Mouse (Mus musculus): ENCODE results near the gene Nhp2.
A peak's percentile ranks its signal among the peaks of the same experiment; 100 is the strongest.

Gene Nhp2

DNA sequence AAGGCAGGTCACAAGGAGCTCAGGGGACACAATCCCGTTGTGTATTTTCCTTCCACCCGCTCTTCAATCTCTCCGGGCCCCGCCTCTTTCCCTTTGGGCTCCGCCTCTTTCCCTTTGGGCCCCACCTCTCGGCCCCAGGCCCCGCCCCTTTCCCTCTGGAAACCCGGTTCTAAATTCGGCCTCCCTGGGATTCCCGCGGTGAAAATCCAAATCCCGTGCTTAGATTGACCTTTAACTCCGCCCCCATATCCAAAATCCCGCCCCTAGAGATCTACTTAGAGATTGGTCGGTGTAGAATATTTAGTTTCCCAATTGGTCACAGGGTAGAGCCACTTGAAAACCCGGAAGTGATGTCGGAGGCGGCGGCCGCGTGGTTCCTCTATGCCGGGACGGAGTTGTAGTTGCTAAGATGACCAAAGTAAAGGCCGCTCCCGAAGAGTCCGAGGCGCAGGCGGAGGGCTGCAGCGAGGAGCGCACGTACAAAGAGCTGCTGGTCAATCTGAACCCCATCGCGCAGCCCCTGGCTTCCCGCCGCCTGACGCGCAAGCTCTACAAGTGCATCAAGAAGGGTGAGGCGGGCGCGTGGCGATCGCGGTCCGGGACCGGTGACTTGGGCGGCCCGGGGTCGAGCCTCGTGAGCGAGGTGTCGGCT, at the start of gene Nhp2:
Gene Nhp2 (plus strand): TSS at position 327 of the 652 bp plus-strand sequence.
- peak; percentile 98 for DNase-seq (ENCODE audit: low read depth, low spot score)

DNA sequence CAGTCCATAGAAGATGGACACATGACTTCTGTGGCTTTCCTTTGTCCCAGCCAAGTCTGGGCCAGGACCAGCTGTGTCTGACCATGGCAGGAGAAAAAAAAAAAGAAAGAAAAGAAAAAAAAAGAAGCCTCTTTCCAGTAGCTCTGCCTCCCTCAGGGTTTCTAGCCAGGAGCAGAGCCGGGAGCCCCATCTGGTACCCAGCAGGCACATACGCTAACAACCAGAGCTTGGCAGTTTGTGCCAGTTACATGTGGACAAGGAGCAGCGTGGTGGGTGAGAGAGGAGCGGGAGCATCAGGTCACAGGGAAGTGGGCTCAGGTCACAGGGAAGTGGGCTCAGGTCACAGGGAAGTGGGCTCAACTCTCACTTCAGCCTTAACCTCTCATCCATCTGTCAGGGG, 43.1 kb upstream of the Nhp2 start:
- no peak for DNase-seq (ENCODE audit: low read depth, low spot score)

DNA sequence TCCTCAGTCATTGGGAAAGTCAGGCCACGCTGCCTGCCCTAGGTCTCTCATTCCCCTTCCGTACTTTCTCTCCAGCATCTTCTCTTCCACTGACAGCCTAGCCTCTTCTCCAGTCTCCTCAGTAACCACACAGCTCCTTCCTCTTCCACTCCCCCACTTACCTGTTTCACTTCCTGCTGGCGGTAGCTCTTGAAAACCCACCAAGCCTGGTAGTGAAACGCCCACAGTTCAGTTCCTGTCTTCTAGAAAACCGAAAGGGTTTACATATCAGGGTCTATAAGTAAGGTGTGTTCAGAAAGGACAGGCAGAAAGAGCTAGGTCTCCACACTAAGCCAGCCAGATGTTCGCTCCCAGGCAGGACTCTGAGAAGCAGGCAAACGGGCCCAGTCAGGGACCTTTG, 41.9 kb upstream of the Nhp2 start:
- peak; percentile 81 for DNase-seq (ENCODE audit: low read depth, low spot score)

DNA sequence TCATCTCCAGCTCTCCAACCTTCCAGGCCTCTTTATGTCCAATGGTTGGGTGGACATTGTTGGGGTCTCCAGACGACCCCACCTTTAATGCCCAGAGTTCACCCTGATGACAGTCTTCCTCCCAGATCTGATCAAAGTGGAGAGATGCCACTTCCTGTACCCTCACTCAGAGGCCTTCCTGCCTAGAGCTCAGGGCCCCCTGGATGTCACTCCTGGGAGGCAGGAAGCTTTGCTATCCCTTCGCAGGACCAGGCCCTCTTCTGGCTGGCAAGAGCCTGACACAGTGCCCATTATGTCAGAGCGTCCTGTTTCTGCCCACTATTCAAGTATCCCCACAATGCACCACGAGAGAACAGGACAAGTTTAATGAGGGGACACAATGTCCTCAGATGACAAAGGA, 40.5 kb upstream of the Nhp2 start:
- DNase-seq (ENCODE audit: low read depth, low spot score), result no peak

DNA sequence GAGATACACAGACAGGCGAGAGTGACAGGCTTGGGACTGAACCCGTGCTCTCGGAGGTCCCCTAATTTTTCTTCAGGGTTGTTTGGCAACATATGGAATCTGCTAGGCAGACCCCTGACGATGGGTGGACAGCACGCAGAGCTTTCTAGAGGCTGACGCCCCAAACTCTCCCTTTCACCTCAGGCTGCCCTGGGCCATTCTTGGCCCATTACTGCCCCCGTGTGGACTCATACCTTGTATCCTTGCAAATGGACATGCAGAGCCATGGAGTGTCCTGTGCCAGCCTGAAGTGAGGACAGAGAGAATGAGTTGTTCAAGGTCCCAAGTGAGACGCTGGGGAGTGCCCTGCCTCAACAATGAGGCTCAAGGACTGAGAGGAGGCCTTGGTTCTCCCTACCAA, 36.8 kb upstream of the Nhp2 start:
- DNase-seq (ENCODE audit: low read depth, low spot score), result peak; percentile 83

DNA sequence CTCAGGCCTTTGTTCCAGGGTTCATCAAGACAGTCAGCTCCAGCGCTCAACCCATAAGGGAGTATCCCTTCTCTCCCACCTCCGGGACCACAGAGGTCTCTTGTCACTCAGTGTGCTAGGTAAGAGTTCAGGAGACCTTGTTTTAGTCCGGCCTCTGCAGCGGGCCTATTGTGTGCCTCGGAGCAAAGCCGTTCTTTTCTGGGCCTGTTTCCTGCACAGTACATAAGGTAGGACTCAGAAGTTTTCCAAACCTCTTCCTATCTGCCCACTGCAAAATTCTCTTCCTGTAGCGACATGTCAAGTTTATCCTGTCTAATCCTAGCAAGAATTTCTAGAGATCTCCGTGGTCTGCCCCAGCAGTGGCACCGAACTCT, 35.5 kb upstream of the Nhp2 start:
- no peak for DNase-seq (ENCODE audit: low read depth, low spot score)

DNA sequence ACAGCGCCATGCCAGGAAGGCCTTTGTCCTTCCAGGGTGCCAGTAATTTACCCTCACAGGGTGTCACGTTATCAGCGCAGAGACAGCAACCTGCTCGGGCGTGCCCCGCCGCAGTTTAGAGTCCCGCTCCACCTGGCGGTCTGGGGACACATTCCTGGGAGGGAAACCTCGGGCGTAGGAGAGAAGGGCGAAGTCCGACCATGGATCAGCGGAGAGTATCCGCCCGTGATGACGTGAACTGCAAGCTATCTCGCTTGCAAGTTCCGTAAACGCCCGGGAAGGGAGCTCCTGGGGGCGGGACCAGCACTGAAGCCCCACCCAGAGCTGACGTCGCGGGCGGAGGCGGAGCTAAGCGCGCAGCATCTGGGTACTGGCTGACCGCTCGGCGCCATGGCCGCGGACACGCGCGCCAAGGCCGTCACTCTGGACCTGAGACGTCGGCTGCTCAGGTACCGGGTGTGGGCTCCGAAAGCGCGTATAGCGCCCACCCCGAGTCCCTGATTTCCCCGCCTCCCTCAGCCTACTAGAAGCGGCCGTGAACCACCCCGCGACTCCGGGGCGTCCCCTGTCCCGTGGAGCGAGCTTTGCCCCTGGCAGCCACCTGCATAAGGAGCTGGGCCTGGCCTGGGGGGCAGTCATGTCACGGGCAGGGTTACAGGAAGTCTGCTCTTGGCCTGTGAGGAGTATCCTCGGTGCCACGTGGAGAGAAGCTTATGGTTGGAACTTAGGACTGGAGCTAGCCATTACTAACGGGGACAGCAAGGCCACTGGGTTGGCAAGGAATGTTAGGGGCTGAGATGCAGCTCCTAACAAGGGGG, 34.9 kb upstream of the Nhp2 start, which contains the start of gene Phykpl:
Gene Phykpl (plus strand): TSS at position 327 of the 818 bp plus-strand sequence.
- DNase-seq (ENCODE audit: low read depth, low spot score), result peak; percentile 97

DNA sequence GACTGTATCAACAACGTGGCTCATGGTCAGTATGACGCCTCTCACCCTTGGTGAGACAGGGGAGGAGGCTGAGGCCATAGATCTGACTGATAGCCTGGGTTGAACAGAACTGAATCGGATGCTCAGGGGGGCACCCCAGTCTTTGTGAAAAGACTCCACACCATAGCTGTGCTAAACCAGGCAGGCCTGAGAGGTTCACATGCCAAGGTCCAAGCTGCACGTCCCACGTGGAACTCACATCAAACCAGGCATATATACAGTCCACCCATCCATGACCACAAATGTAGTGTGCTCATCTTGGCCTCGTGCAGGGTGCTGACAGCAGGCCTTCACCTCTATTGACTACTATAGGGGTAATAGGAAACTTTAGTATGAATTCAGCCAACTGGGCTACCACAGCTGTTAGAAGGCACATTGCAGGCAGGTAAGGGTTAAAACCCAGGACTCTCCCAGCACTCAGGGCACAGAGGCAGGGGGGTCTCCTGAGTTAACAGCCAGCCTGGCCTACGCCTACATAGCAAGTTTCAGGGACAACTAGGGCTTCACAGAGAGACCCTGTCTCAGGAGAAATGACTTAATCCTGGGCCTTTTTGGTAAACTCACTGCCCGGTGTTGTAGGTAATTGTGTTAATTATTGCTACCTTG, 33.8 kb upstream of the Nhp2 start:
- peak; percentile 51 for DNase-seq (ENCODE audit: low read depth, low spot score)

DNA sequence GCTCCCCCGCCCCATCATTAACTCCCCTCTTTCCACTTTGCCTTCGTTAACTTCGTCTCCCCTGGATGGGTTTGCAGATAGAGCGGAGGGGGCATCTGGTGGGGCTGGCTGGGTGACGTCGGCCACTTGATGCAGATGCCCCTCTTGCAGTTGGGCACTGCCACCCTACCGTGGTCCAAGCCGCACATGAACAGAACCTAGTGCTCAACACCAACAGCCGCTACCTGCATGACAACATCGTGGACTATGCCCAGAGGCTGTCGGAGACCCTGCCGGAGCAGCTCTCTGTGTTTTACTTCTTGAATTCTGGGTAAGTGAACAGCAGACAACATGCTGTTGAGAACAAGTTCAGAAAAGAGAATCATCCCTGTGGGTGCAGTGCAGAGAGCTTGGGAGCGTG, 33.1 kb upstream of the Nhp2 start:
- DNase-seq (ENCODE audit: low read depth, low spot score), result no peak

DNA sequence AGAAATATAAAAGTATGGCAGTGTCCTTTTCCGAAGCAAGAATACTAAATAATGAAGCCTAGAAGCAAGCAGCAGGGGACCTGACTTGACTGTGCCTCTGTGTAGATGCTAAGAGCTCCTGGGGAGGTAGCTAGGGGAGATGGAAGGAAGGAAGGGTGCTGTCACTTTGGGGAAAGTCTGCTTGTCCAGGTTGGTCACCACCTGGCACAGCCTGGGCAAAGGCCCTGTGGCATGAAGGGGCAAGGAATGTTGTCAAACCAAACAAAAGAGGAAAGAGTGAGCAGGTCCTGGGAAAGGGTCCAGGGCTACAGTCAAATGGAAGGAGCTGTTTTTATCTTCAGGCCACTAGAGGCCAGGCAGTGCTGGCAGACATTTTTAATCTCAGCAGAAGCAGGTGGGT, 32.5 kb upstream of the Nhp2 start:
- DNase-seq (ENCODE audit: low read depth, low spot score), result no peak

DNA sequence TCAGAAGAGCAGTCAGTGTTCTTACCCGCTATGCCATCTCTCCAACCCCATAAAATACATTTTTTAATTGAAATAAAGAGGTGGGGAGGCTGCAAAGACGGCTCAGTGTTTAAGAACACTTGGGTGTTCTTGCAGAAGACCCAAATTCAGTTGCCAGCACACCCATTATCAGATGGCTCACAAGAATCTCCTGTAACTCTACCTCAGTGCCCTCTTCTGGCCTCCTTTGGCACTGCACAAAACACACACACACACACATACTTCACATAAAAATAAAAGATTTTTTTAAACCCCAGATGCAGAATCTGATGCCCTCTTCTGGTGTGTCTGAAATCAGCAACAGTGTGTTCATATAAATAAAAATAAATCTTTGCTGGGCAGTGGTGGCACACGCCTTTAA, 30.7 kb upstream of the Nhp2 start:
- peak; percentile 39 for DNase-seq (ENCODE audit: low read depth, low spot score)

DNA sequence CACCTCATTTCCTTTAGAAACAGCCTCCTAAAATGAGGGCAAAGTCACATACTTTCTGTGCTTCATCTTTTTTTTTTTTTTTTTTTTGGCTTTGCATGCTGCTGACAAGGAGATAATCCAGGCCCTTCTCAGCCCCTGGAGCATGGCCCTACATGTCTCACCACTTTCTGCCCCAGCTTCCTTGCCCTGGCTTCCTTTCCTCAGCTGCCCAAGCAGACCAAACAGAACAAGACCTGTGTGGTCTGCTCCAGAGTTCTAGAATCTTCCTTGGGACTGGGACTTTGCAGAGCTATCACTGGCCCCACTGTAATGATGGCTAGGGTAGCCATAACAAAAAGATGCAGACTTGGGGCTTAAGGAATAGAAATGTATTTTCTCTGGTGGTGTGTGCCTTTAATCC, 29.5 kb upstream of the Nhp2 start:
- DNase-seq (ENCODE audit: low read depth, low spot score), result no peak

DNA sequence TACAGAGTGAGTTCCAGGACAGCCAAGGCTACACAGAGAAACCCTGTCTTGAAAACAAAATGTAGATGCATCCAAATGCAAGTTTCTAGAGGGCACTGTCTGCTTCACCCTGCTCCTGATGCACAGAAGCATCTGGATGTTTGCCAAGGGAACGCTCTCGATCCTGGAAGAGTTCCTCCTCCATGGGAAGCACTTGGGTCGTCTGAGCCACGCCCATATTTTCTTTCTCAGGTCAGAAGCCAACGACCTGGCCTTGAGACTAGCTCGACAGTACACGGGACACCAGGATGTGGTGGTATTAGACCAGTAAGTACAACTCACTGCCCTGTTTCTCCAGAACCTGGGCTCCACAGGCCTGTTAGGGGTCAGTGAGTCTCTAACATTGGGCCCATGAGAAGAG, 28.4 kb upstream of the Nhp2 start:
- DNase-seq (ENCODE audit: low read depth, low spot score), result no peak

DNA sequence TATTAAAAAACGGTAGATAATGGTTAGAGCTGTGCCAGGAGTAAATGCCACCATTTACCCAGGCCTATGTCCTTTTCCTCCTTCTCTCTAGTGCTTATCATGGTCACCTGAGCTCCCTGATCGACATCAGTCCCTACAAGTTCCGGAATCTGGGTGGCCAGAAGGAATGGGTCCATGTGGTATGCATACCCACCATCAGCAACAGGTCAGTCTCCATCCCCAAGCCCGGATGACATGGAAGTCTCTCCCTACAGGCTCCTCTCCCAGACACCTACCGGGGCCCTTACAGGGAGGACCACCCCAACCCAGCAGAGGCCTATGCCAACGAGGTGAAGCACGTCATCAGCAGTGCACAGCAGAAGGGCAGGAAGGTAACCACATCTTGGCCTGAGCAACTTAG, 27.6 kb upstream of the Nhp2 start:
- no peak for DNase-seq (ENCODE audit: low read depth, low spot score)

DNA sequence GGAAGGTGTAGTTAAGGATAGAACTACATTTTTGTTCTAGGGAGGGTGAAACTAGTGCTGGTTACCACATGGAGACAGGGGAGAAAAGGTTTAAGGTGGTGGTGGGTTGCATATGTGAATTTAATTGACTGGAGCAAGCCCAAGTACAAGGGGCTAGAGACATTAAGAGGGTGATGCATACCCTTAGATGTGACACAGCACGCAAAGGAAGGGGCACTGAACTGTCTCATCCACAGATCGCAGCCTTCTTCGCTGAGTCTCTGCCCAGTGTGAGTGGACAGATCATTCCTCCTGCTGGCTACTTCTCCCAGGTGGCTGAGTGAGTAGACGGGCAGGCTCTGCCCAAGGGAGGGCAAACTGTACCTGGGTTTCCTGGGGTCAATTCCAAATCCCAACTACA, 26.2 kb upstream of the Nhp2 start:
- DNase-seq (ENCODE audit: low read depth, low spot score), result no peak

DNA sequence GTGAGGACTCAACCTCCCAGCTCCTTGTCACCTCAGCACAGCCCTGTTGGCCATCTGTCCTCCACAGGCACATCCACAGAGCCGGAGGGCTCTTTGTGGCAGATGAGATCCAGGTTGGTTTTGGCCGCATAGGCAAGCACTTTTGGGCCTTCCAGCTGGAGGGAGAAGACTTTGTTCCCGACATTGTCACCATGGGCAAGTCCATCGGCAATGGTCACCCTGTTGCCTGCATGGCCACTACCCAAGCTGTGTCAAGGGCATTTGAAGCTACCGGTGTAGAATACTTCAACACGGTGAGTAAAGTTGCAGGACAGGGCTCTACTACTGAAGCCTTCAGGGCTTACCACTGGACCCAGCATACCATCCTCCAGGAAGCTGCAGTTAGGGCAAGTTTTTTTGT, 25.7 kb upstream of the Nhp2 start:
- DNase-seq (ENCODE audit: low read depth, low spot score), result no peak

DNA sequence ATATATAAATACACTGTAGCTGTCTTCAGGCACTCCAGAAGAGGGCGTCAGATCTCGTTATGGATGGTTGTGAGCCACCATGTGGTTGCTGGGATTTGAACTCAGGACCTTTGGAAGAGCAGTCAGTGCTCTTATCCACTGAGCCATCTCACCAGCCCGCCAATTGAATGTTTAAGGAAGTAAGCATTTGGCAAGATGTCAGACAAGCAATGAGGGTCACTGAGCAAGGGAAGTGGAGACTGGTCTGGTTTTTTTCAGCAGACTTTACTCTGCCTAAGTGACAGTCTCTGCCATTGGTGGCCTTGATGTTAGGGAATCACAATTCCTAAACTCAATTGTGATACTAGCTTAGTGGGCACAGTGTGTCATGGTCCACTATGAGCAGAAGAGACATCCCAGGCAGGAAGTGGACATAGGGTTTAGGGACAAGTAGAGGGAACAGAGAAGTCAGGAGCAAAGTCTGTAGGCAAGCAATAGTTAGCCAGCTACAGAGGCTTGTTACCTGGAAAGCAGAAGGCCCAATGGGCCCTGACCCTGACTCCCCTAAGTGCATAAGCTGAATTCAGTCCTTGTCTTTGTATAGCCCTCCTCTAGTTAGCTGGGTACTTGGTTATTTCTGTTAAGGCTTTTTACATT, 24.7 kb upstream of the Nhp2 start:
- DNase-seq (ENCODE audit: low read depth, low spot score), result peak; percentile 43

DNA sequence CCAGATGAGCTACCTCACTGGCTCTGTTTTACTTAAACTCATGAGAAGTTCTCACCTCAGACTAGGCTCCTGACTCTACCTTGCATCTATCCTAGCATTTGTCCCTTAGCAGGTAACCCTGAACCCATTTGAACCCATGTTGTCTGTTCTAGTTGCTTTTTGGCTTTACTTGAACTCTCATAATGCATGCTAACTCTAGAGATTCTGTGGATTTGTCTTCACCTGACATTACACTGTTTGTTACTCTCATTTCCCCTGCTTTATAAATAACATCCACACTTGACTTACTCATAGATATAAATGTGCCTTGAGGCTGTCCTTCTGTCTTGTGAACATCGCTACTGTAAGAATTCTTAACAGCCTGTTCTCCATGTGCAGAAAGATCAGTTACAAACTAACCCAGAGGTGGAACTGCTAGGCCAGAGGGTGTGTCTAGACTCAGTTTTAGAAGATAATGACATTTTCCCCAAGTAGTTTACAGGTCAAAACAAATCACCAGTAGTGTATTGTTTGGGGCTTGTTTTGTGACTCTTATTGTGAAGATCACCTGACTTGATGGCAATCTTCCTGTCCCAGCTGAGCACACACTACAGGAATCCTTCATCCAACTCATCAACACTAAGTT, 24.0 kb upstream of the Nhp2 start:
- peak; percentile 61 for DNase-seq (ENCODE audit: low read depth, low spot score)

DNA sequence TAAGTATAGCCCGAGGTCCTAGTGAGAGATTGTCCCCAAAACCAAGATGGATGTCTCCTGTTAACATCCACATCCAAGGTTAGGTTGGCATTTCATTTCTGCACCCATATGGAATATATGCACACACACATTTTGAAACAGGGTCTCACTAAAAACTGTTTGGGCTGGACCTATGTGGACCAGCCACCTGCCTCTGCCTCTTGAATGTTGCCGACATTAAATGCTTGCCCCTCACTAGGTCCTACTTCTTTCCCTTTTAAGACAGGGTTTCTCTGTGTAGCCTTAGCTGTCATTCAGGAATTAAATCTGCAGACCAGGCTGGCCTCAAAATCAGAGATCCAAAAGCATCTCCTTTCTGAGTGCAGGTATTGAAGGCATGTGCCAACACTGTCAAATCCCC, 22.0 kb upstream of the Nhp2 start:
- DNase-seq (ENCODE audit: low read depth, low spot score), result no peak

DNA sequence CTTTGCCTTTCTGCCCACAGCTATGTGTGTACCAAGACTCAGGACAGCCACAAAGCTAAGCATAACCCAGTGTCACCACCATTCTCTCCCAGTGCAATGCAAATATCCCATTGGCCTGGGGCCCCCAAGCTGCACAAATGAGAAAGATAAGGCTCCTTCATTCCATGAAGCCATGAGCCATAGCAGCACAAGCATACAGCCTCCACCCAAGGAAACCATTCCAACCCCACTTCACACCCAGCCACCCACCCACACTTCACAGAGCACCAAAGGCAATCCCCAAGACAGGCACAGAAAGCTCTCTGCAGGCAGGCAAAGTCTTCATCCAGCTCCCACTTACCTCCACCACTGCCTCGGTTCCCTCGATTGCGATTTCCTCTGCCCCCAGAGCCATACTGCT, 17.3 kb upstream of the Nhp2 start:
- no peak for DNase-seq (ENCODE audit: low read depth, low spot score)

DNA sequence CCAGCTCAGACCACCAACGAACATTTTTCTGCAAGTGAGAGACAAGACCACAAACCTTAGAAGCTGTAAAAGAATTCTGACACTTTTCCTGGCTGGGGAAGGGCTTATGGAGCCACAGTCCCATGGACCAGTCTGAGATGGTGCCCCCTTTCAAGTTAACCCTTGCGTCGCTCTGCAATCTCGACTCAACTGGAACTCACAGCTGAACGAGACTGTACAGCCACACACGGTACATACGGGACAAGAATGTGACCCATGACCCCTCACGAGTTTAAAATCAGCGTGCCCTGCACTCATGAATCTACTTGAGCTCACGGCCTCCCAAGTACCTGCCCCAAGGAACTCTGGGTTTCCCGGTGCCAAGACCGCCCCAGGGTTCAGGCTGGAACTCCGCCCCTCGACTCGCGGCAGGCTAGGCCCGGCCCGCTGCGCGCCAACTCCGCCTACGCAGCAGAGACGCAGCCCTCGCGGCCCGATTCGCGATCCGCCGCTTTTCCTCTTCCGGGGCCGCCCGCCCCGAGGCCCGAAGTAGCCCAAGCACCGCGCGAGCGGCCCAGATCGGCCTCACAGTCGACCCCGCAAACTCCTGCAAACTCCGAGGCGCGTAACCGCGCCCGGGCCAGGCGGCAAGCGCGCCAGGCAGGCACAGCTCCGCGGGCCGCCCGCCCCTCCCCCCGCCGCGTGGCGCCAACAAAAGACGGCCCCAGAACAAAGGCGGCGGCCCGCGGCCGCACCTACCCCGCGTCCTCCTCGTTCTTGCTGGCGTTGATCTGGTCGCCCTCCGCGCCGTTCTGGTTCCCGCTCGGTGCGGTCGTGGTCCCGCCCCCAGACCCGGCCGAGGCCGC, 13.7 kb upstream of the Nhp2 start:
- peak; percentile 87 for DNase-seq (ENCODE audit: low read depth, low spot score)

All from A20 (cell line).